Mouse (Mus musculus) gastrocnemius, postnatal 4 days (tissue): ENCODE results near the gene Tfap2c. TPM values are rescaled to one million over a fixed set of nuclear protein-coding genes. Genes with fewer than 3 reads are reported as not detected.

Experiments
- DNase-seq, 2 experiments: peaks; one replicate each; pipeline ENCODE4 v3.0.0; 2021 to 2022; ENCODE audit warnings: low spot score in 2 of 2, mixed read lengths in 2 of 2
- long read RNA-seq, 2 experiments: library from polyadenylated mRNA; stranded (forward); transcript quantifications; one replicate each; pipeline ENCODE4 v2.0.0; 2021
- total RNA-seq, 2 experiments: library from RNA; stranded (reverse); gene quantifications; 2 replicates each; pipeline ENCODE4 v1.2.3; 2021

Tfap2c gene
- total RNA-seq = not detected
- long read RNA-seq, experiment 1, partial matches to known transcripts = 0 of 3 reads
- long read RNA-seq, experiment 1, other reads (novel, unspliced or antisense) = 1 of 3 reads
- long read RNA-seq, experiment 2 = 0 reads

DNA sequence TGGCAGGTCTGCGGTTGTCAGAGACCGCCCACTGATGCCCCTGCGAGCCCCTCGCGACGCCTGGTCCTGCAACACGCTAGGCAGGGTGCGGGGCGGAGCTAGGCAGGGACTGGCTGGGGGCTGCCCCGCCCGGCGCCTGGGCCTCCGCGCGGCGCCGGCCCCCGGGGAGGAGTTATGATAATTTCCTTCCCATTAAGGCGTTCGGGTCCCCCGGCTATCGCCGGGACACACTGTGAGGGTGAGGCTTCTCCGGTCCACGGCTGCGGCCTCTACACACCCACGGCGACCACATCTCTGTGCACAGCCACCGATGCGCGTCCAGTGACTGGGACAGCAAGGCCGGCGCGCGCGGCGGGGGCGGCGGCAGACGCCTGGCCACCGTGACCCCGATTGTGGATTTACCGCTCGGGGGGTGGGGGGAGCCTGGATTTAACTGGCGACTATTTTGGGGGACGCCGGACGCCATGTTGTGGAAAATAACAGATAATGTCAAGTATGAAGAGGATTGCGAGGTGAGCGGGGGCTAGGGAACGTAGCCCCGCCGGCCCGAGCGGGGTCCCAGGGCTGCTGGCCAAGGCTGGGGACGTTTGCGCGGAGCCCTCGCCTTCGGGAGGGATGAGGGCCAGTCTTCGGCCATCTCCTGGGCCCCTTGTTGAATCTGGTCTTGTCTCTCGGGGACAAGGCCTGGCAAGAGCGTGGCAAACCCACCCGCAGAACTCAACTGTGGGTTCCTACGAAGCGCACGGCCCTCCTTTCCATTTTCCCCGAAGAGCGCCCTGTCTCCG, at the start of gene Tfap2c:
Tfap2c (plus strand) TSS at position 223 of the 785 bp plus-strand sequence.
- DNase-seq = peak in 1 of 2 experiments; percentile 22

DNA sequence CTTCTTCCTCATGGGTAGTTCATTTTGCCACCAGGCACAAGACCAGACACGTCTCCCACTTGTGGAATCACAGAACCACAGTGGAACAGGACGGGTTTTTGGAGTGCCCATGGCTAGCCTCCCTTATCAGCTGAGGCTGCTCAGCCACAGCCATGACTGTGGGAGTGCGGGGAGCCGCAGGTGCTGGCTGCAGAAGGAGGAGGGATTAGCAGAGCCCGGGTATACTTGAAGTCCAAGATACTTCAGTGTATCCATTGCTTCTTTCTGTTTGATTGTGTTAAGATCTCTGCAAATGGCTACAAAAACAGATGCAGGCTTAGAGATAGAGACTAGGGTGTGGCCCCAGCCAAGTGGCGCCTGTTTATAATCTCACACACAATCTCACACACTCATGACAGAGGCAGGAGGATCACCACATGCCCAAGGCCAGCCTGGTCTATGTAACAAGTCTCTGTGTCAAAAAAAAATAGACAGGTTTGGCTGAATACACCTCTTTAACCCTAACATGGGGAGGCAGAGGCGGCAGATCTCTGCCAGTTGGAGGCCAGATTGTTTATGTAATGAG, 48.6 kb upstream of the Tfap2c start:
- DNase-seq = no peak

DNA sequence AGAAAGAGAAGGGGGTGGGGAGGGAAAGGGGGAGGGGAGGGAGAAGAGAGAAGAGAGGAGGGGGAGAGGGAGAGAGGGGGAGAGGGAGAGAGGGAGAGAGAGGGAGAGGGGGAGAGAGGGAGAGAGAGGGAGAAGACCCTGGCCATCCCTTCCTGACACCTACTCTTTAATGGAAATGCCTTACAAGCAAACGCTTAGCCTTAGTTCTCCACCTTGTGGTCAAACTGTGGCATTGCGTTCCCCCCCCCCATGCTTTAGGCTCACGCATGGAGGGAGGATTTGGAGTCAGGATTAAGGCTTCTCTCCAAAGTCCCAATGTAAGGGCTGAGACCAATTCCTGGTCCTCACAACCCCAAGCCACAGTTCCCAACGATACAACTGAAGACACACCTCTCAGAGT, 48.1 kb upstream of the Tfap2c start:
- no peak for DNase-seq

DNA sequence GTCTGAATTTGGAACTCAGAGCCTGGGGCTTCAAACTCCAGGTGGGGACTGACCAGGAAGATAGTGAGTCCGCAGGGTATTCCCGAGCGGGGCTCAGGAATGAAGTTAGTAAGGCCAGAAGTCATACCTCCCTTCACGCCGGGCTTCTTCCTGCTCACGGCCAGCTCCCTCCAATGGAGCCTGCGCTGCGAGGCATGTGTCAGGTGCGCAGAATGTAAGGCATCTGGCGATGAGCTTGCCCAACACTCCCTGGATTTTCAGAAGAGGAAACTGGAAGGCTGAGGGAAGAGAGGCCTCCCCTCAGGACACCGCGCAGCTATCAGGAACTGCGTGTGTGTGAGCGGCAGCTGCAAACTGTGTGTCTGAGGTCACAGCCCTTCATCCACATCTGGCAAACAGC, 47.2 kb upstream of the Tfap2c start:
- no peak for DNase-seq

DNA sequence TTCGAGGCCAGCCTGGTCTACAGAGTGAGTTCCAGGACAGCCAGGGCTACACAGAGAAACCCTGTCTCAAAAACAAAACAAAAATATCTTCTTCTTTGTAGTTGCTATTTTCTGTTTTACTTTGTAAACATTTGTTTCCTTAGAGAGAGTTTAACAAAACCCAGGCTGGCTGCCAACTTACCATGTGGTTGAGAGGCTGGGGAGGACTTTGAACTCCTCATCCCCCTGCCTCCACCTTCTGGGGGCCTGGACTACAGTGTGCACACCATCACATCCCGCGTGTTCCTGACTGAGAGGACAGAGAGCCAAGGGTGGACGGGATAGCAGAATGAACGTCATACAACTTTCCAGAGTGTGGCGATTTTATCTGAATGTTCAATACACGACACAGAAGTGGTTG, 43.3 kb upstream of the Tfap2c start:
- no peak for DNase-seq

DNA sequence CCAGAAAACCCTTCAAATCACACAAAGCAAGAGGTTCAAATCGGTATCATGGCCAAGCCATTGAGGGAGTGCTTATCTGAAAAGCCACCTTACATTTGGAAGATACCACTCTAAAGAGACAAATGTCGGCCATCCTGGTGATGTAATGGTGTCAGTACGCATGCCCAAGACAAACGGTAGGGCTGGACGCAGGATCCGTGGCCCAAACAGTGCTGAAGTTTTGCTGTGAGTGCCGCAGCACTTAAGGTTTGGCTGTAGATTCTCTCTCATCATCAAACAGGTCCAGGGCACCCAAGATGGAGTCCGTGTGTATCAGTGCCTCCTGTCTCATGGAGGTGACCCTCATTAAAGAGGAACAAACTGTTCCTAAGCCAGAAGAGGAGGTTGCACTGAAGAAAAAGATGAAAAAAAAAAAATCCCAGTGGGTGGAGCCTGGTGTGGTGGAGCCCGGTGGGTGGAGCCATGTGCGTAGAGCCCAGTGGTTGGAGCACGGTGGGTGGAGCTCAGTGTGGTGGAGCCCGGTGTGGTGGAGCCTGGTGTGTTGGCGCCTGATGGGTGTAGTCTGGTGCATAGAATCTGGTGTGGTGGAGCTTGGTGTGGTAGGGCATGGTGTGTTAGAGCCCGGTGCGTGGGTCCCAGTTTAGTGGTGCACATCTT, 39.2 kb upstream of the Tfap2c start:
- no peak for DNase-seq

DNA sequence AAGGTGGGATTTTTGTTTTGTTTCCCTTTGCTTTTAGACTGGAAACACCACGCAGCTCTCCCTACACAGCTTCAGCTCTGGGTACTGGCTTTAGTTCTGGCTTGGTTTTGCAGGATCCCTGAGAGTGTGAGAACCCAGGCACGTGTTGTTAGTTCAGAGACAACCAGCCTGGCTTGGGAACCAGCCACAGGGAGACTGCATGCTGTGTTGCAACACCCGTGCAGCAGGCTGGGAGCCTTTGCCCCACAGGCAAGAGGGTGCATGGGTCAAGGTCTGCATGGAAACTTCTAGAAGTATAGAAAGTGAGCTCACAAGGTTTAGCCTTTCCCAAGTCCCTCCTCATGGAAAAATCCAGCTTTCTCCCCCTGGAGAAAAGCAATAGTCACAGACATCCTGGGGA, 38.5 kb upstream of the Tfap2c start:
- no peak for DNase-seq

DNA sequence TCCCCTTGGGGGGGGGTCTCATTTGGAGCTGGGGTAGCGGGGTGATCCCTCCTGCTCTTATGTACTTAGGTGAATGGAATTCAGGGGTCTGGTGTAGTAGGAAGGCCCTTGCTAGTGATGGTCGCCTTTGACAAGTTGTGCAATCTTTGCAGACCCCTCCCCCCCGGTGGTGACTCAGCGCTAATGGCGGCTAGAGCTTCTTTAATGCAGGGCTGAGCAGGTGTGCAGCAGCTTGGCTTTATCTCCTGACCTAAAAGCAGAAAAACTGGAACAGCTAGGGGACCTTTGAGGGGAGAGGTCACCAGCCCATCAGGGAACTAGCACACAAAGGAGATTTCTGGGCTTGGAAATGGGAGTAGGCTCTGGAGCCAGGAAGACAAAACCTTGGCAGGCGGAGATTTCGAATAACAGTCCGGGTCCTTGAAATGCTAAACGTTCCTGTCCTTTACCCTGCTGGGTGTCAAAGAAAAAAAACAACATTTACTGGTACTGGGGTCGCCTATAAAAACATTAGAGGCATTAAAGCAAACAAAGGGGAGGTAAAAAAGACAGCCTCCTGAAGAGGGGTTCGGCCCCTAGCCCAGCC, 32.9 kb upstream of the Tfap2c start:
- no peak for DNase-seq

DNA sequence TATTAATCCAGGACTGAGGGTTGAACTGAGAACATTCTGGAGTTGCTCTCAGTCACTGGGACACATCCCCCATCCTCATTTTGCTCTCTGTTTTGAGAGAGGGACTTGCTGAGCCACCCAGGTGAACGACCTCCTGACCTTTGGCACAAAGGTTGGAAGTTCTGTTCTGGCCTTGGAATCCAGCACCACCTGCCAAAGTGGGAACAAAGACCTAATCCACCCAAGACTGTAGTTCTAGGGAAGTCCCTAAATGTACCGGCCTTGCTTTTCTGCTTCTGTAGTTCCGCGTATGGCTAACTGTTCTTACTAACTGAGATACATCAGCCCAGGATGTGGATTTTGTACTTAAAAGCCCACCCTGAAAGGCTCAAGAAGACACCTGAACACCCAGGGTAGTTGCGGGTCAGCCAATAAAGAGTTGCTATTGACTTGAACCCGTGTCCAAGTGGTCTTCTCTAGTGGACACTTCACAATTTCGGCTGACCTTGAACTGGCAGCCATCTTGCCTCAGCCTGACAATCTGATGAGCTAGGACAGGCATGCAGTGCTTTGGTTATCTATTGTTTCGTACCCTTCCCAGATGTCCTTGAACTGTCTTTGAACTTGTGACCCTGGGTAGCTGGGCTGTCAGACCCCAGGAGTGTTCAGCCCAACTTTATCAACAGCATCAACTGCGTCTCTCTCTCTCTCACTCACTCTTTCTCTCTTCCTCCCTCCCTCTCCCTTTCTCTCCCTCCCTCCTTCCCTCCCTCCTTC, 28.6 kb upstream of the Tfap2c start:
- DNase-seq = no peak

DNA sequence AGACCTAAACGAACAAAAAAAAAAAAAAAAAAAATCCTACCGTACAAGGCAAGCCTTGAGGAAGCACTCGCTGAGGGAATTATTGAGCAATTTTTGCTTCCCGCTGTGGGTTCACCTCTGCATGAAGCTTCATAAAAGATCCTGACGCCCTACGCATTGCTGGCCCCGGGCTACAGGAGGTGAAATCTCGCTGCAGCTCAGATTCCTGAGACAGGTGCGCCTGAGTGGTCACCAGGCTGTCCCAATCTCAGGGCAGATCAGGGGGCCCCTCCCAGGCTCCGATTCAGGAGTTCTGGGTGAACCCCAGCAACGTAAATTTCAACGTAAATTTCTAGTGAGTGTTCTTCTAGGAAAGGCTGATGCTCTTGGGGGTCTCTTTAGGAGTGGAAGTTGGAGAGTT, 26.9 kb upstream of the Tfap2c start:
- DNase-seq = no peak

DNA sequence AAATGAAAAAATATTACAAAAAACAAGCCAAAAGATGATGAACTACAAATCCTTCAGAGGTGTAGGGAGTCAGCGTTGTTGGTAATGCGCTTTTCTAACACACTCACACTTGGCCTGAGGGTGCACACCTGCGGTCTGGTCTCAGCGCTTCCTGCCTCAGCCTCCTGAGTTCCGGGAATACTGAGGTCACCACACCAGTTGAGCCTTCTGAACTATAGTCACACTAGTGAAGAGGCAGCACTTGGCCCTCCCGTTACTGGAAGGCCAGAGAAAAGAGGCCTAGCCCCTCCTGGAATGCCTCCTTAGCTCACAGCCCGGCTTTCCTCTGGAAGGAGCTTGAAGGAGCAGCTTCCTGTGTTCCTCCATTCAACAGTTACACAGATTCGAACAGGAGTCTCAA, 22.2 kb upstream of the Tfap2c start:
- no peak for DNase-seq

DNA sequence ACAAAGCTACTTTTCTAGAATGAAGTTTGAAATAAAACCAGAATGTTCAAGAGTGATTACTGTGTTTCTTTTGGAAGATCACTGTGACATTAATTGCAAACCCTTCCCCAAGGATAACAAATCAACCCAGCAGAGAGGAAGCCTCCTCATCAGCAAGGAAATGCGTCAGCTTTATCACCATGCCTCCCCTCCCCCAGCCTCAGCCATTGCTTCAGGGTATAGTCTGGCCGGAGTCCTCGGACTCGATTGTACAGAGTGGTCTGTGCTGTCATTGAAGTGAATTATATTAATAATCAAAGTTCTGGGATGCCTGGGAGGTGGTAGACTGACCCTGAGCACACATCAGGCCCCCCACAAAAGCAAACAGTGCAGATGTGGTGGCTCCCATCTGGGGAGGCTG, 5.4 kb upstream of the Tfap2c start:
- DNase-seq = no peak

DNA sequence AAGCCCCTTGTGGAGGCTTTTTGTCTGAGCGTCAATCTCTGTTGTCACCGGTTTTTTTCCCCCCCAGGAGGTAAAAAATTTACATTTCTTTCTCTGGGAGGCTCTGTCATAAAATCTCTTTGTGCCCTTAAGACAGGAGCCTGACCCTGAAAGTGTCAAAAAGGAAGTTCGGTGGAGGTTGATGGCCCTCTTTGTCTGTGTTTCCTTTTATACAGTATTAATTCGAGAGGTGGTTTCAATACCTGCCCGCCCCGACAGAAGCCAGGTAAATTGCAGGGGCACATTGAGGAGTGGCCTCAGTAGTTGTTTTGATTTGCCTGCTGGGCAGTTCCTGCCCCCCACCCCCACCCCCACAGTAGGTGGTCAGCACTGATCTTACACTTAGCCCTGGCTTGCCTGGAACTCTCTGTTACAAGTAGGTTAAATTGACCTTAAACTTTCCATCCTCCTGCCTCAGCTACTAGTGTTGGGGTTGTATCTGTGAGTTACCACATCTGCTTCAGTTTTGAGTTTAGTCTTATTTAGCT, 4.7 kb upstream of the Tfap2c start:
- no peak for DNase-seq

DNA sequence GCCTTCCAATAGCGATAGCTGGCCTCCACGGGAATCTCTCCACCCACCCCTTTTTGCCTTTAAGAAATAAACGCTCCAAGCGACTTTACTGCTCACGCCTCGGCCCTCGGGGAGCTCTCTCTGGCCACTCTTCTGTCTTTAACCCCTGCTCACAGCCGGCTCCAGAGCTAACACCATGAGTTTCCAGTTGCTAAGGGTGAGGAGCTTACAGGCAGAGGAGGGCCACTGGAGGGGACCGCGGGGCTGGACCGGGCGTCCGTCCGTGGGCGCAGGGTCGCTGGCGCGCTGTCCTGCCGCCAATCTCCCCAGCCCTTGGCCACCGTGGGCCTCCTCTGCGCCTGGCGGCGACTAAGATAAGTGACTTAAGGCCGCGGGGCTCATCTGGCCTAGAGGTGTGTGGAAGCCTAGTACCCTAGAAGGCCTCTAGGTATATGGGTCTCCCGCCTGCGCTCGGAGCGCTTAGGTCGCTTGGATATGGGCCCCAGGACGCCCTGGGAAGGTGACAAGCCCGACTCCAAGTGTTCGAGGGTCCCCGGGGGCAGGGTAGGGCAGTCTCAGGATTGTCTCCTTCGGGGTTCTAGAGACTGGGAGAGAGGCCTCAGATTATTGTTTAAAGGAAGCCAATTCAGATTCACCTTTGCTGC, 3.7 kb upstream of the Tfap2c start:
- DNase-seq = no peak

DNA sequence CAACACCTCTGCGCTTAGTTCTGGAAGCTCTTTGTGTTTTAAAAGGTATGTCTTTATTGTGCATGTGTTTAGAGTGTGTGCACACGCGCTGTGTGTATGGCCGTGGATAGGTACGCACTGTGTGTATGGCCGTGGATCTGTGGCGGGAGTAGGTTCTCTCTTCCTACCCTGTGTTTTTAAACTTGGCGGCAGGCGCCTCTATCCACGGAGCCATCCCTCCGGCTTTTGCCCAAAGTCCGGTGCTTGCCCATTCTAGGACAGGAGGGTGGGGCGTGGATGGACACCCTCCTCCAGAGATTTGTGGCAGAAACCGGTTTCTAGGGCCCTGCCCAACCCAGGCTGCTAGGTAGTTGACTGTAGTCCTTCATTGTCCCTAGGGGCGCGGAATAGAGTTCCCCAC, 2.8 kb upstream of the Tfap2c start:
- DNase-seq = no peak

DNA sequence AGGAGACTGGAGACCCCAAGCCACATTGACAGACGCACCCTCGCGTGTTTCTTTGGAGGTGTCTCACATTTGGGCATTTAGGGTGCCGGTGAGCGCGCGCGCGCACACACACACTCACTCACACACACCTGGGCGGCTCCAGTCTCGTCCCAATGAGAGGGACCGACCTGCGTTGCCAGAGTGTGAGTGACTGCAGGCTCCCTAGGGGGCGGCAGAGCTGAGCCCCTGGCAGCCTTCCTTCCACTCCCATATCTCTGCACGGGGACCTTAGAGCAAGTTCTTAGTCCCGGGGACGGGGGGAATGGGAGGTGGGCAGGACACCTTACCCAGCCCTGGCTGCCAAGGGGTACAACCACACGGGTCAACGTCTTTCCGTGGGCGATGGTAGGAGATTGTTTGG, 2.3 kb upstream of the Tfap2c start:
- DNase-seq = no peak

DNA sequence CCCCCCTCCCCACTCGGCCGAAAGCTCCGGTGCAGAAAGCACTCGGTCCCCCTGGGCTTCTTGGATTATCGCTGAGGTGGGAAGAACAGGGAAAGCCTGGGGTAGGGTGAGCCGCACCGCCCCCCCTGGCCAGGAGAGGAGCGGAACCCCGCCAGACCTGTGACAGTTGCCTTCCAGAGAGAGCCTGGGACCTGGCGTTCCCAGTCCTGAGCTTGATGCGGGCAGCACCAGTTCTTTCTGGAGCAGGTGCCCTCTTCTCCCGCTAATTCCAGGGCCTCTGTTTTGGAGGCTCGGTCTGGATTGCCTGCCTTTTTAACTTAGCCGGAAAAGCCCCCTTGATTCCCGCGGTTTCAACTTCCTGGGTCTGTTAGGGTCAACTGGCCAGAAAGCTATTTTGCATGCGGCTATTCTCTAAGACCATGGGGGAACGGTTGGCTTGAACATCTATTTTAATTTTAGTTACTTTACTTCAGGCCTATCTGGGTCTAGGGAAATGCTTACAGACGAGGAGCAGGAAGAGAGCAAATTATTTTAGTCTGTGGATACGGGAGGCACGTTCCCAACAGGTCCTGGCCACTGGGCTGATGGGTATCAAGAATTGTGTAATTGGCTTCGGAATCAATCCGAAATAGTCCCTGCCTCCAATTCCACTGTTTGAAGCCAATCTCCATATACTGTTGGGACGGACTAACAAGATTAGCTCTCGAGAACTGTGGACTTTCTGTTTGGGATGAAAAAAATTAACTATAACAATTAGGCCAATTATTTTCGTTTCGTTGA, 1.4 kb upstream of the Tfap2c start:
- DNase-seq = no peak

DNA sequence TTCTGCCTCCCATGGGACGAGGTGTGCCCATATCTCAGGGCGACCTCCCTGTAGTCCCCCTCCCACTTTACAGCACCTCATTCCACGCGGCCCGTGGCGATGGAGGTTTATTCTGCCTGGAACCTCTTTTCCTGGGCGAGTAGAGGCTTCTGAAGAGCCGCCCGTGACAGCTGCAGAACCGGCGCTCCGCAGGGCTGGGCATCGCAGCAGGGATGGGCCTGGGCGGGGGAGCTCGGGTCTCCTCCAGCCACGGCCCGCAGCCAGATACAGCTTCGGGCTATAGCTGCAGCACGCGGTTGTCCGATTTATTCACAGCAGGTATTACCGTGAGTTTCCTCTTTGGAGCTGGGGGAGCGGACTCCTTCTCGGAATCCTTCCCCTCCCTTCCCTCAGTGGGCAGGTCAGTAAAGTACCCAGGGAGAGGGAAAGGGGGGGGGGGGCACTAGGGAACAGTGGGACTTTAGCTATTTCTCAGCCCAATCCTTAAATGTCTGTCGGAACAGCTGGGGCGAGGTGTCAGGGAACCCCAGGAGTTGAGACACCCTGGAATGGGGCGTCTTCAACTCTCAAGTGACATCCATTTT, 629 bp upstream of the Tfap2c start:
- no peak for DNase-seq

DNA sequence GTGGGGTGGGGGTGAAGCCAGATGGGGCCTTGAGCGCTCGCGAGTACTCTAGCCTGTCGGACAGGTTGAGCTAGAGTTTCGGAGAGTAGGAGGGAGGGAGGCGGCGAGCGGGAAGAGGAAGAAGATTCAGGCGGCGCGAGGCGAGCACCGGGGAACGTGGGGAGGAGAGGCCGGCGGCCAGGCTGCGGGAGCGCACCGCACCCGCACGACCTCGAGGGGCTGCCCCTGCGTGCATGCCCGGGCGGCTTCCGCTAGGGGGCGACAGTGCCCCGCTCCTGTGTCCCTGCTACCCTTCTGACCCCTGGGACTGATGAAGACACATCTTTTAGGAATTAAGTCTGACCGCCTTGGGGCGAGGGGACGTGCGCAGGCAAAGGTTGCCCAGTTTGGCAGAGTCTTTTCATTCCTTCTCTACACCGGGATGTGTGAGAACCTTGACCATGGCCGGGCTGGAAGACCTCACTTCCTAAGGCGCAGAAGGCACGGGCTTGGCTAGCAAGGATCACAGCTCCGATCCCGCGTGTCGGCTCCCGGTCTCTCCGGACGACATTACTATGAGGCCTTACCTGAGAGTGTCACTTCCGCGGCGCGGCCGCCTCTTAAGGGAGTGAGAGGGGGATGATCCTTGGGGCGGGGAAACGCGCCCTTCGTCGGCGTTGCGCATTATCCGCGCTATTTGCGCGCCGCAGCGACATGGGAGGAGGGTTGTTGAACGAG, 1.1 kb downstream of the Tfap2c start:
- DNase-seq = peak; percentile 34 to 65
